Mouse (Mus musculus) left cerebral cortex, adult 2 months (tissue): Measurements from ENCODE around the gene Atox1. TPM values are rescaled to one million over a fixed set of nuclear protein-coding genes. Genes with fewer than 3 reads are reported as not detected.
"Not testable (repeated sequence)": the region's sequence is repeated elsewhere in the genome, so short reads cannot be mapped to it uniquely, and the experiment has no call there.

Experiments
- DNase-seq, 2 experiments: peaks; one replicate each; pipeline ENCODE4 v3.0.0; 2021 to 2022; ENCODE audit warnings: low spot score in 2 of 2, mixed read lengths in 1 of 2; ENCODE audit errors: extremely low spot score in 1 of 2
- H3K27ac ChIP-seq: fragments of 200-600 bp; 2 replicates; pipeline ENCODE4 v1.8.1; 2022
- H3K4me3 ChIP-seq: fragments of 200-600 bp; 2 replicates; pipeline ENCODE4 v1.8.1; 2022
- CTCF ChIP-seq: fragments of 200-600 bp; IDR thresholded peaks from 2 replicates; pipeline ENCODE4 v1.8.1; 2022; ENCODE audit warnings: antibody characterized with exemption, mild to moderate bottlenecking, moderate library complexity
- intact Hi-C: fragments of 180-260 bp; cut with DNase I; formaldehyde crosslinking; loops from one replicate; pipeline ENCODE4 v1.15.1; 2025
- total RNA-seq, 2 experiments: library from RNA; stranded (reverse); gene quantifications; 2 replicates each; pipeline ENCODE4 v1.2.3; 2021

Gene Atox1
- total RNA-seq, 2 experiments from 2014 or later = 87.0 to 97.9 TPM

- no peak for TF ChIP-seq CTCF
- DNase-seq = no peak
Observed at GRCm38 (mm10) chr11:55419678-55420307, 41.2 kb downstream of the Atox1 start.

DNA sequence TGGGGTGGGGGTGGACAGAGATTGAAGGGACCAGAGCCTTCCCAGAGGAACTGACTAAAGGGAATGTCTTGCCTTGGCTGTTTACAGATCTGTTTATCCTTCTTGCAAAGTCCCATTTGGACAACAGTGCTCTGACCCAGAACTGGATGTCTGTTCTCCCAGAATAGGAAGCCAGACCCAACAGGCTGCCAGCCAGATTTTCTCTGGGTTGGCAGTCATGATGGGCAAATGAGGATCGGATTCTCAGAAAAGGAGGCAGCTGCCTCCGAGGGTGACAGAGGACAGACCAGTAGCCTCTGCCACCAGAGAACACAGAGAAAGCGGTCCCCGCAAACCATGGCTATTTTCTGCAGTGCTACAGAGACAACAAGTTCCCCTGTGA lies 41.8 kb downstream of the Atox1 start:
- peak overlapping the region; percentile 83 for H3K27ac ChIP-seq
- peak overlapping the region; percentile 34 for H3K4me3 ChIP-seq
- intact Hi-C loops = no loop called here
- TF ChIP-seq CTCF = no peak
- DNase-seq = peak in 1 of 2 experiments; percentile 28

More at GRCm38 (mm10) chr11:55419678-55420307, 41.2 kb downstream of the Atox1 start:
- H3K4me3 ChIP-seq = peak overlapping the region; percentile 34
- intact Hi-C loops = no loop called here
- peak overlapping the region; percentile 83 for H3K27ac ChIP-seq

DNA sequence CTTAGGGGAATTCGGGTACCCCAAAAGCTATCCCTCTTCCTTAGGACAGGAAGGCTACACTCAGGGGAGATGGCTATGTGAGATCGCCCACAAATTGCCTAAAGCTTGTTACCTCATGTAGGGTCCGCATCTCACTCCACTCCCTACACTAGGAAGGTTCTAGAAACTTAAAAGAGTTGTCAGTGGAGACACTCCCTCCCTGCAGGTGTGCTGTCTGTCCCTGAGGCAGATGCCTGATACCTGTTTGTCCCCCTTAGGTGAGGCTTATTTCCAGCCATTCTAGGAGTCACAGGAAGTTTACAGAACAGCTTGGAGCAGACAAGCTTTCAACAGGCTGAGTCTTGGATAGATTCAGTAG lies 42.4 kb downstream of the Atox1 start:
- no peak for DNase-seq
- intact Hi-C loops = no loop called here
- TF ChIP-seq CTCF = no peak
- peak overlapping the region; percentile 34 for H3K4me3 ChIP-seq
- peak overlapping the region; percentile 83 for H3K27ac ChIP-seq

DNA sequence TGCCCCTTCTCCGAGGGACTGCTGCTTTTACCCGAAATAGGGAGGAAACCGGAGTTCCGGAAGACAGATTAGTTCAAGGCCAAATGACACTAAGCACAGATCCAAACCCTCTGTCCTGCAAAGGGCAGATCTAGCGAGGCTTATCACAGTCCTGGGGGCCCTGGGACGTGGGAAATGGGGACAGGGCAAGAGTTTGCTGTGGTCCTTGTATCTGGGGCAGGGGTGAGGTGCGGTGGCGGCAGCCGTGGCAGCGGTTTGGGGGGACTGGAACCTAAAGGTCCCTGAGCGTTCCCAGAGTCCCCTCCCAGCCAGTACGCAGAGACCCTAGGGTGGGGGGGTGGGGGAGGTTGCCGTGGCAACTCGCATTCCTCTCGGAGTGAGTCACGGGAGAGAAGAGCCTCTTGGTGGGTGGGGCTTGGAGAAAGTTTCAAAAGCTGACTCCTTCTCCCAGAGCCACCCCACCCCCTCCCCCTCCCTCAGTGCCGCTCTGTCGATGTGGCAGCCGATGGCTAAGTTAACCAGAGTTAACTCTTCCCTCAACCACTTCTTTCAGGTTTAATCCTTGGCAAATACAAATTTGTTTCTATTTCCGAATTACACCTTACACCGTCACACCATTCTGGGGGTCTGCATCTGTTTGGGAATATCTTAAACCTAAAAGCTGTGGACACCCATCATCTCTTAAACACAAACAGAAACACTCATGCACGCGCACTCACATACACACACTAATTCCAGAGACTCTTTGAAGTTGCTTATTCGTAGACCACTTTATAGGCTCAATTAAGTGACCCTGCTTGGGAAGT lies 42.9 kb downstream of the Atox1 start:
- peak overlapping the region; percentile 34 for H3K4me3 ChIP-seq
- intact Hi-C loops = no loop called here
- peak overlapping the region; percentile 83 for H3K27ac ChIP-seq
- no peak for DNase-seq
- no peak for TF ChIP-seq CTCF

- no peak for TF ChIP-seq CTCF
- intact Hi-C loops = no loop called here
- no peak for DNase-seq
- peak overlapping the region; percentile 17; the same call in 1 of the 2 replicates for H3K4me3 ChIP-seq
- peak overlapping the region; percentile 47 for H3K27ac ChIP-seq
Observed at GRCm38 (mm10) chr11:55416609-55417265, 44.3 kb downstream of the Atox1 start.

- intact Hi-C loops = not testable (repeated sequence)
Observed at GRCm38 (mm10) chr11:55415731-55416130, 45.3 kb downstream of the Atox1 start.

GRCm38 (mm10) chr11:55415036-55415704 lies 45.9 kb downstream of the Atox1 start:
- H3K4me3 ChIP-seq = no peak overlapping the region
- no peak for DNase-seq
- intact Hi-C loops = no loop called here
- H3K27ac ChIP-seq = no peak overlapping the region
- TF ChIP-seq CTCF = no peak

More at GRCm38 (mm10) chr11:55415731-55416130, 45.3 kb downstream of the Atox1 start:
- H3K4me3 ChIP-seq, DNase-seq, H3K27ac ChIP-seq: not testable (repeated sequence)

GRCm38 (mm10) chr11:55414314-55414713 lies 46.7 kb downstream of the Atox1 start:
- no peak overlapping the region for H3K4me3 ChIP-seq
- no peak overlapping the region for H3K27ac ChIP-seq
- no peak for DNase-seq
- intact Hi-C loops = no loop called here
- TF ChIP-seq CTCF = no peak

DNA sequence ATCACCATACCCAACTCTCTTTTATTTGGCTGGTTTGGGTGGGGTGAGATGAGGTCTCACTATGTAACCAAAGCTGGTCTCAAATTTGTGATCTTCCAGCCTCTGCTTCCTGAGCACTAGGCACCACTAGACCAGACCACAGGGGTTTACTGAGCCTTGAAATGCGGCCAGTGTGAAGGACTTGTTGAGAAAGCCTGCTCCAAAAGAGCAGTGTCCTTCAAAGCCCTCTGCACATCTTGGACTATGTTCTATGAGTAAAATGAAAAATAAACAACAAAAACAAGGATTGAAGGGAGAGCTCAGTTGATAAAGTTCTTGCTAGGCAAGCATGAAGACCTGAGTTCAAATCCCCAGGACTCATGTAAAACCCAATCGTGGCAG lies 47.6 kb downstream of the Atox1 start:
- no peak for DNase-seq
- no peak overlapping the region for H3K27ac ChIP-seq
- no peak overlapping the region for H3K4me3 ChIP-seq
- no peak for TF ChIP-seq CTCF
- intact Hi-C loops = no loop called here

- TF ChIP-seq CTCF = no peak
- H3K4me3 ChIP-seq = no peak overlapping the region
- no peak overlapping the region for H3K27ac ChIP-seq
- no peak for DNase-seq
- intact Hi-C loops = no loop called here
Observed at GRCm38 (mm10) chr11:55412680-55413415, 48.2 kb downstream of the Atox1 start.

DNA sequence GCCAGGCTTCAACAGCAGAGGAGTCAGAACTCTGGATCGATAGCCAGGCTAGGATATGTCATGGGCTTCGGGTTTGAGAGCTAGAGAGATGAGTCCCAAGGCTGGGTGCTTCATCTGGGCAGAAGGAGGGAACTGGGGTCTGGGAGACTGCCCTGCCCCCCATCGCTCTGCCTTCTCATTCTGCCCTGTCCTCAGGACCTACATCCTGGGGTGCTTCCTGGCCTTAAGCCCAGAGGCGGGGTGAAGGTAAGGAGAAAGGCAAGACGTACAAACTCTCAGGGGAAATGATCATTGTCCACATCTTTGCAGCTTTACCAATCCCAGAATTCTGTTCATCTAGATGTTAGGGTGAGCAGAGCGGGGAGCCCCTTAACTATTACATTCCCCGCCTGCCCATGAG lies 49.0 kb downstream of the Atox1 start:
- no peak for DNase-seq
- TF ChIP-seq CTCF = no peak
- no peak overlapping the region for H3K4me3 ChIP-seq
- H3K27ac ChIP-seq = no peak overlapping the region
- intact Hi-C loops = no loop called here
